Mouse (Mus musculus) CH12.LX (cell line): ENCODE data around the gene Ppm1m. TPM values are rescaled to one million over a fixed set of nuclear protein-coding genes. Genes with fewer than 3 reads are reported as not detected.
A peak's percentile ranks its signal among the peaks of the same experiment; 100 is the strongest.

Experiments used
- DNase-seq: peaks from one replicate; pipeline ENCODE4 v3.0.0-alpha.2; 2013; ENCODE audit errors: extremely low read depth
- H3K27ac ChIP-seq: 2 replicates; pipeline ENCODE4 v1.5.1; 2012; ENCODE audit warnings: low read depth, mild to moderate bottlenecking, control low read depth, moderate library complexity; ENCODE audit not compliant: insufficient read depth
- H3K27me3 ChIP-seq: replicated peaks from 2 replicates; pipeline ENCODE3; 2012; ENCODE audit warnings: inconsistent platforms
- H3K36me3 ChIP-seq, 2 experiments: replicated peaks in 1 of 2; 2 replicates each; pipeline versions ENCODE3 to v1.6.1; 2012; ENCODE audit warnings: inconsistent platforms in 1 of 2, low read length in 1 of 2, mild to moderate bottlenecking in 1 of 2, mixed read lengths in 1 of 2, moderate library complexity in 1 of 2; ENCODE audit not compliant: control insufficient read depth in 1 of 2, insufficient read depth in 1 of 2
- H3K4me1 ChIP-seq, 2 experiments: 2 replicates each; pipeline ENCODE4 v1.6.1; 2012; ENCODE audit warnings: inconsistent platforms in 1 of 2, moderate library complexity in 1 of 2; ENCODE audit not compliant: insufficient read depth in 2 of 2, control insufficient read depth in 1 of 2
- H3K4me2 ChIP-seq: 2 replicates; pipeline ENCODE4 v1.6.1; 2012; ENCODE audit warnings: low read depth, mild to moderate bottlenecking, control low read depth; ENCODE audit not compliant: poor library complexity, insufficient read depth, severe bottlenecking
- H3K4me3 ChIP-seq, 3 experiments: fragments of 150-350 bp in 1 of 3; sonication (generic) in 1 of 3; replicated peaks in 1 of 3; 2 replicates each; pipeline versions ENCODE3 to v1.5.1; 2011 to 2012; ENCODE audit warnings: low read depth in 2 of 3, low read length in 2 of 3, mild to moderate bottlenecking in 2 of 3, moderate library complexity in 2 of 3, control low read depth in 1 of 3, improper control_type of control experiment in 1 of 3, inconsistent platforms in 1 of 3, mixed read lengths in 1 of 3; ENCODE audit not compliant: poor library complexity in 1 of 3
- H3K79me2 ChIP-seq: replicated peaks from 2 replicates; pipeline ENCODE4 v1.6.1; 2012; ENCODE audit warnings: mild to moderate bottlenecking, moderate library complexity; ENCODE audit not compliant: control insufficient read depth, poor library complexity, insufficient read depth, severe bottlenecking; ENCODE audit errors: extremely low read depth
- H3K9ac ChIP-seq: 2 replicates; pipeline ENCODE4 v1.6.1; 2012; ENCODE audit warnings: low read depth, mild to moderate bottlenecking, control low read depth, moderate library complexity; ENCODE audit not compliant: insufficient read depth
- H3K9me3 ChIP-seq: replicated peaks from 2 replicates; pipeline ENCODE3; 2012; ENCODE audit warnings: low read length, inconsistent platforms, mixed read lengths
- CHD1 ChIP-seq: IDR thresholded peaks from 2 replicates; pipeline ENCODE4 v1.6.1; 2012; ENCODE audit warnings: low read depth, low read length, improper control_type of control experiment, inconsistent platforms
- CTCF ChIP-seq, 2 experiments: IDR thresholded peaks in 1 of 2; conservative IDR thresholded peaks in 1 of 2; 2 replicates each; pipeline ENCODE4 v1.5.1; 2011 to 2012; ENCODE audit warnings: low read depth in 2 of 2, low read length in 2 of 2, improper control_type of control experiment in 1 of 2, inconsistent platforms in 1 of 2, mild to moderate bottlenecking in 1 of 2, moderate library complexity in 1 of 2
- E2F4 ChIP-seq: IDR thresholded peaks from 2 replicates; pipeline ENCODE4 v1.6.1; 2011; ENCODE audit warnings: low read depth, low read length, improper control_type of control experiment; ENCODE audit not compliant: insufficient replicate concordance
- ELF1 ChIP-seq: IDR thresholded peaks from 2 replicates; pipeline ENCODE4 v1.6.1; 2014; ENCODE audit warnings: low read depth, mild to moderate bottlenecking, inconsistent platforms, low read length, improper control_type of control experiment
- ETS1 ChIP-seq: conservative IDR thresholded peaks from 2 replicates; pipeline ENCODE4 v1.6.1; 2012; ENCODE audit warnings: low read depth, mild to moderate bottlenecking, inconsistent platforms, low read length, improper control_type of control experiment, moderate library complexity
- GABPA ChIP-seq: IDR thresholded peaks from 2 replicates; pipeline ENCODE4 v1.6.1; 2012; ENCODE audit warnings: low read depth, low read length, improper control_type of control experiment, inconsistent platforms; ENCODE audit not compliant: insufficient replicate concordance
- IRF4 ChIP-seq: IDR thresholded peaks from 2 replicates; pipeline ENCODE4 v1.6.1; 2014; ENCODE audit warnings: low read depth, mild to moderate bottlenecking, inconsistent platforms, low read length, improper control_type of control experiment
- MAZ ChIP-seq: IDR thresholded peaks from 2 replicates; pipeline ENCODE4 v1.6.1; 2012; ENCODE audit warnings: low read depth, mild to moderate bottlenecking, inconsistent platforms, low read length, improper control_type of control experiment, moderate library complexity
- MEF2A ChIP-seq: IDR thresholded peaks from 2 replicates; pipeline ENCODE4 v1.6.1; 2014; ENCODE audit warnings: low read depth, mild to moderate bottlenecking, inconsistent platforms, low read length, improper control_type of control experiment, borderline replicate concordance
- NRF1 ChIP-seq: IDR thresholded peaks from 2 replicates; pipeline ENCODE4 v1.6.1; 2014; ENCODE audit warnings: low read depth, mild to moderate bottlenecking, inconsistent platforms, low read length, improper control_type of control experiment, moderate library complexity
- RAD21 ChIP-seq: IDR thresholded peaks from 2 replicates; pipeline ENCODE4 v1.6.1; 2011; ENCODE audit warnings: low read depth, mild to moderate bottlenecking, low read length, improper control_type of control experiment, moderate library complexity
- RCOR1 ChIP-seq: conservative IDR thresholded peaks from 2 replicates; pipeline ENCODE4 v1.6.1; 2012; ENCODE audit warnings: low read depth, mild to moderate bottlenecking, inconsistent platforms, low read length, improper control_type of control experiment
- SIN3A ChIP-seq: IDR thresholded peaks from 2 replicates; pipeline ENCODE4 v1.6.1; 2012; ENCODE audit warnings: low read length, improper control_type of control experiment, inconsistent platforms
- SMC3 ChIP-seq: IDR thresholded peaks from 2 replicates; pipeline ENCODE4 v1.6.1; 2011; ENCODE audit warnings: low read depth, low read length, improper control_type of control experiment
- USF2 ChIP-seq: conservative IDR thresholded peaks from 2 replicates; pipeline ENCODE4 v1.6.1; 2011; ENCODE audit warnings: low read depth, low read length, improper control_type of control experiment
- ZC3H11A ChIP-seq: IDR thresholded peaks from 2 replicates; pipeline ENCODE4 v1.6.1; 2012; ENCODE audit warnings: low read depth, mild to moderate bottlenecking, inconsistent platforms, low read length, improper control_type of control experiment
- dilution Hi-C: fragments of 300-500 bp; cut with MboI; formaldehyde crosslinking; loops from 2 replicates; pipeline ENCODE4 v1.14.3; 2020; ENCODE audit warnings: low sequenced_read_pairs; ENCODE audit not compliant: extremely low pct_unique_long_range_greater_than_20kb, extremely low pct_ligation_motif_present
- in situ Hi-C: fragments of 300-500 bp; cut with MboI; formaldehyde crosslinking; loops from 3 replicates; pipeline ENCODE4 v1.14.3; 2019; ENCODE audit warnings: low sequenced_read_pairs, low pct_ligation_motif_present, low pct_unique_long_range_greater_than_20kb, mixed read lengths
- polyA plus RNA-seq: library from polyadenylated mRNA; unstranded; fragments of >175 nt; gene quantifications from 2 replicates; pipeline ENCODE4 v1.2.1, GENCODE M21; 2012; ENCODE audit warnings: low read depth; ENCODE audit not compliant: insufficient read length
- total RNA-seq, 2 experiments: library from RNA; depleted of rRNA; stranded (reverse); fragments of 300-350 nt in 1 of 2; fragments of >200 nt in 1 of 2; gene quantifications; 2 replicates each; pipeline ENCODE4 v1.2.3; 2012 to 2014

Ppm1m gene
- total and polyA plus RNA-seq, 3 experiments = 54.7 to 111 (median 86.0) TPM

GRCm38 (mm10) chr9:106232956-106233355 is 33.4 kb upstream of the Ppm1m start:
- Histone ChIP-seq H3K79me2 (no peaks in the 10 kb centered on the region), H3K4me3 (no peak overlapping the region), H3K27ac (no peak overlapping the region), H3K27me3 (no peaks in the 10 kb centered on the region), H3K9me3 (no peaks in the 10 kb centered on the region), H3K4me1 (peaks cover 26 to 56% of the 10 kb centered on the region in 2 experiments), H3K36me3 (peaks cover 36 to 62% of the 10 kb centered on the region in 2 experiments), H3K4me2 (no peak overlapping the region), H3K9ac (no peak overlapping the region)
- in situ Hi-C loops = no loop called here
- DNase-seq = no peak
- TF ChIP-seq RCOR1 (no peak), E2F4 (no peak), RAD21 (no peak), MEF2A (no peak), GABPA (no peak), USF2 (no peak), MAZ (no peak), ELF1 (no peak), CHD1 (no peak), NRF1 (no peak), ZC3H11A (no peak), SMC3 (no peak), IRF4 (no peak)
- dilution Hi-C loops = no loop called here

- no peak for DNase-seq
- Histone ChIP-seq H3K27me3 (no peaks in the 10 kb centered on the region), H3K9ac (no peak overlapping the region), H3K27ac (no peak overlapping the region), H3K79me2 (no peaks in the 10 kb centered on the region), H3K4me2 (no peak overlapping the region), H3K9me3 (peaks cover 7% of the 10 kb centered on the region), H3K4me1 (peaks cover 28 to 58% of the 10 kb centered on the region in 2 experiments), H3K36me3 (peaks cover 27 to 62% of the 10 kb centered on the region in 2 experiments), H3K4me3 (no peak overlapping the region)
- dilution Hi-C loops = no loop called here
- in situ Hi-C loops = no loop called here
- peak; percentile 0 for TF ChIP-seq RAD21
- no peak for TF ChIP-seq E2F4
- TF ChIP-seq CTCF (conservative IDR thresholded peaks at IDR 0.05 in 1 of 2, IDR thresholded peaks at IDR 0.05 in 1 of 2; ENCODE audit: low read depth in 2 of 2, low read length in 2 of 2) = peak in 1 of 2 experiments; percentile 36; a peak in 1 of 4 replicates
- no peak for TF ChIP-seq NRF1
- no peak for TF ChIP-seq SIN3A
- TF ChIP-seq ETS1 = no peak
Measured at GRCm38 (mm10) chr9:106231816-106232215, 32.3 kb upstream of the Ppm1m start.
